ENCODE assay signal across 26 mouse cellular contexts in the genomic region with DNA sequence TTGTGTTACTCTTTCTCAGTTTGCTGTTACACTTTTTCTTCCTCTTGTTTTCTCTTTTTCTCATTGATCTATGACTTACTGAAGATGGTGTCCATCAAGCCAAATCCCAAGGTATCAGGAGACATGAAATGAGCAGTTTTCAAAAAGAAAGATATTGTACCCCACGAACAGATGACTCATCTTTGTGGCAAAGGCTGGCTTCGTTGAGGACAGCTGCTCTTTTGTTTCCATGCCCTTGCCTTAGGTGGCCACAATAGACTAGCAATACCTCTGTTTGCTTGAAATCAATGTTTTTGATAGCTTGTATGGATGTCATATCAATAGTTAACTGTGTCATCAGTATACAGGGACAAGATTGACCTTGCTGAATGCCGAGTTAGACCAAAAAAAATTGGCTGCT. TPM values are rescaled to one million over a fixed set of nuclear protein-coding genes. Genes with fewer than 3 reads are reported as not detected.
DNase-seq lines count a peak whose midpoint lies in the region; ATAC-seq lines count a peak whose summit lies in the region.
"Had no signal": no experiment of that assay in that cellular context is flagged by ENCODE, and none has a peak within 500 bp of the region (broad histone marks: within the 10 kb centered on the region; RNA-seq: fewer than 3 reads in every experiment).

No protein-coding gene starts in this region.

- DNase-seq in 3T3-L1 (ENCODE audit: low read depth, low spot score) (peak; percentile 98), 416B (ENCODE audit: low read depth) (peak; percentile 5)
- peak; percentile 3 for DNase-seq in c-Kit-negative CD71-positive TER-119-positive erythroid progenitor cells, embryonic 14.5 days (ENCODE audit: low read depth, low spot score)
- peak; percentile 21 for DNase-seq in mesoderm, embryonic 11.5 days (ENCODE audit: low read depth, low spot score)
- DNase-seq in cerebellum, postnatal 36 days: no peak
- no peak for DNase-seq in left cerebral cortex, adult 8-10 months (ENCODE audit: low spot score in 2 of 2)
- DNase-seq: adrenal gland, adult 8-10 months; adrenal gland, postnatal 36 days; B cell, adult 2 months; cerebellum, adult 11-12 months; cerebellum, adult 8-10 months; cerebellum, postnatal 10 days; gastrocnemius, adult 2 months; gastrocnemius, postnatal 14 days; heart, adult 18-20 months; heart, postnatal 14 days; heart, postnatal 4 days had no signal

- no peak for ATAC-seq in megakaryocyte, adult 5-6 weeks (ENCODE audit: poor library complexity, severe bottlenecking)
- ATAC-seq: activated CD4-positive, CD25-positive, alpha-beta regulatory T cell, adult 4 months; CD4-positive, CD25-positive, alpha-beta regulatory T cell, adult 4 months; forebrain, embryonic 13.5 days; forebrain, embryonic 16.5 days; hindbrain, postnatal 0 days; inflammation-experienced regulatory T-cells, adult 6 months; intestine, embryonic 16.5 days had no signal

RNA-seq across cellular contexts. Expression of a gene that starts 55.2 kb away (rescaled TPM):
- total RNA-seq in megakaryocyte, adult 5-6 weeks (2015): not detected in 2 replicates
- total RNA-seq in megakaryocyte, adult 5-6 weeks (2017): not detected in 2 replicates
- 10 to 100 TPM; 54.3 to 59.0 (median 56.3) TPM for total RNA-seq in left cerebral cortex, adult 8-10 months (2022)
- total RNA-seq: MEL had no signal

Comparison
In these comparisons a context has a peak if more than half of its experiments do, and no peak if none do; other contexts are left out.
1. DNase-seq: peak in 3T3-L1 (single experiment), 416B (single experiment), c-Kit-negative CD71-positive TER-119-positive erythroid progenitor cells, embryonic 14.5 days (single experiment) and mesoderm, embryonic 11.5 days (single experiment); none in cerebellum, postnatal 36 days (0 of 2) and left cerebral cortex, adult 8-10 months (0 of 2).
2. RNA of a gene that starts 55.2 kb away (total RNA-seq): 54.3 to 59.0 TPM in left cerebral cortex, adult 8-10 months; not detected in megakaryocyte, adult 5-6 weeks; every median in the first group is over 10 times any median in the second.